Mouse (Mus musculus) E14TG2a.4 (cell line): ENCODE measurements at regions not wholly inside any gene's neighbourhood (a gene's known extent, or its start where the extent isn't known, plus 50 kb on each side); places are given as distances from the start of the nearest gene placed in this dataset.

Experiments used
- CTCF ChIP-seq: conservative IDR thresholded peaks from 2 replicates; pipeline ENCODE4 v1.5.1; 2014; ENCODE audit warnings: low read length
- NANOG ChIP-seq: IDR thresholded peaks from 2 replicates; pipeline ENCODE4 v1.6.1; 2014; ENCODE audit warnings: borderline replicate concordance, low read length, mixed read lengths
- POU5F1 ChIP-seq: IDR thresholded peaks from 2 replicates; pipeline ENCODE4 v1.6.1; 2014; ENCODE audit warnings: low read length, borderline replicate concordance

DNA sequence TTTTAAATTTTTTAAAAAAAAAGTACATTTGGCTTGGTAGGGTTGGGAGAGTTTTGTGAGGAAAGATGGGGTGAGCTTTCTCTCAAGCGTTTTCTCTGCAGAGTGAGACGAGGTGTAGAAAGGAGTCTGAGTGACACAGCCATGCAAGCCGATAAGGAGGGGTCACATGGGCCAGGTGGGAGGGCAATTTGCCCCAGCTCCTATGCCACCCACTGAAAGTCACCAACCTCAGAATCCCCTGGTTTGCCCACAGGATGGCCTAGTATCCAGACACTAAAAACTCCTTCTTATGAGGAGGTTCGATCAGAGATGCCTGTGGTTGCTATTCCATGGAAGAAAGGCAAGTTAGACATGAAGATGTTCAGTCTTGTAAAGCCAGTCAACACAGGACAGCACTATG, 268.6 kb upstream of the Nfe2l3 start:
- TF ChIP-seq CTCF = no peak
- no peak for TF ChIP-seq POU5F1
- no peak for TF ChIP-seq NANOG
